Mouse (Mus musculus) olfactory bulb, adult 2 months (tissue): ENCODE data around the gene Troap.

ENCODE experiments used
- CTCF ChIP-seq: fragments of 200-500 bp; IDR thresholded peaks from 2 replicates; pipeline ENCODE4 v1.5.1; 2012; ENCODE audit warnings: low read depth, mild to moderate bottlenecking, low read length, moderate library complexity; ENCODE audit not compliant: insufficient read depth
- POLR2A ChIP-seq: fragments of 200-500 bp; IDR thresholded peaks from 2 replicates; pipeline ENCODE4 v1.6.1; 2012; ENCODE audit warnings: mild to moderate bottlenecking, low read depth, low read length, moderate library complexity; ENCODE audit not compliant: insufficient read depth

GRCm38 (mm10) chr15:99033498-99034270 lies 40.7 kb upstream of the Troap start:
- TF ChIP-seq CTCF = no peak
- TF ChIP-seq POLR2A = no peak
